Mouse (Mus musculus) MEL (cell line): ENCODE data around the gene 6430628N08Rik. TPM values are rescaled to one million over a fixed set of nuclear protein-coding genes. Genes with fewer than 3 reads are reported as not detected.

Experiments
- DNase-seq: peaks from one replicate; pipeline ENCODE4 v3.0.0; 2011; ENCODE audit warnings: low read depth, low spot score
- H3K27ac ChIP-seq: 2 replicates; pipeline ENCODE4 v1.5.1; 2012; ENCODE audit warnings: low read depth, mild to moderate bottlenecking, control low read depth, low read length, moderate library complexity; ENCODE audit not compliant: control insufficient read depth
- H3K27me3 ChIP-seq, 2 experiments: fragments of 150-350 bp in 1 of 2; sonication (generic) in 1 of 2; 2 replicates each; pipeline ENCODE4 v1.6.1; 2012; ENCODE audit warnings: low read length in 2 of 2, mild to moderate bottlenecking in 2 of 2, improper control_type of control experiment in 1 of 2, moderate library complexity in 1 of 2; ENCODE audit not compliant: insufficient read depth in 2 of 2, control insufficient read depth in 1 of 2
- H3K36me3 ChIP-seq, 2 experiments: 2 replicates each; pipeline ENCODE4 v1.6.1; 2012 to 2014; ENCODE audit warnings: low read length in 2 of 2, improper control_type of control experiment in 1 of 2, inconsistent platforms in 1 of 2, mild to moderate bottlenecking in 1 of 2; ENCODE audit not compliant: insufficient read depth in 2 of 2, control insufficient read depth in 1 of 2
- H3K4me1 ChIP-seq, 2 experiments: fragments of 150-350 bp in 1 of 2; sonication (generic) in 1 of 2; 2 replicates each; pipeline ENCODE4 v1.6.1; 2012; ENCODE audit warnings: low read length in 2 of 2, improper control_type of control experiment in 1 of 2, mild to moderate bottlenecking in 1 of 2; ENCODE audit not compliant: insufficient read depth in 2 of 2, control insufficient read depth in 1 of 2
- H3K4me3 ChIP-seq, 2 experiments: fragments of 150-350 bp in 1 of 2; sonication (generic) in 1 of 2; 2 replicates each; pipeline ENCODE4 v1.5.1; 2012; ENCODE audit warnings: low read depth in 2 of 2, low read length in 2 of 2, mild to moderate bottlenecking in 2 of 2, moderate library complexity in 2 of 2, control low read depth in 1 of 2, improper control_type of control experiment in 1 of 2; ENCODE audit not compliant: control insufficient read depth in 1 of 2, insufficient read depth in 1 of 2
- H3K79me2 ChIP-seq: 2 replicates; pipeline ENCODE4 v1.6.1; 2012; ENCODE audit warnings: mild to moderate bottlenecking, low read length, moderate library complexity; ENCODE audit not compliant: control insufficient read depth, poor library complexity, insufficient read depth
- H3K9ac ChIP-seq: 2 replicates; pipeline ENCODE4 v1.6.1; 2012; ENCODE audit warnings: low read depth, mild to moderate bottlenecking, control low read depth, low read length, moderate library complexity; ENCODE audit not compliant: control insufficient read depth, poor library complexity, severe bottlenecking
- H3K9me3 ChIP-seq: fragments of 150-350 bp; sonication (generic); replicated peaks from 2 replicates; pipeline ENCODE4 v1.6.1; 2012; ENCODE audit warnings: mild to moderate bottlenecking, low read length, improper control_type of control experiment, moderate library complexity; ENCODE audit not compliant: insufficient read depth
- BHLHE40 ChIP-seq: IDR thresholded peaks from 2 replicates; pipeline ENCODE4 v1.6.1; 2012; ENCODE audit warnings: low read depth, mild to moderate bottlenecking, inconsistent platforms, low read length, improper control_type of control experiment, borderline replicate concordance
- CTCF ChIP-seq, 3 experiments: IDR thresholded peaks in 2 of 3; conservative IDR thresholded peaks in 1 of 3; 2 replicates each; pipeline ENCODE4 v1.5.1; 2011 to 2012; ENCODE audit warnings: low read length in 3 of 3, low read depth in 2 of 3, mild to moderate bottlenecking in 2 of 3, improper control_type of control experiment in 1 of 3, inconsistent platforms in 1 of 3, mixed read lengths in 1 of 3, moderate library complexity in 1 of 3; ENCODE audit not compliant: control insufficient read depth in 1 of 3, insufficient read depth in 1 of 3, poor library complexity in 1 of 3, severe bottlenecking in 1 of 3
- E2F4 ChIP-seq: IDR thresholded peaks from 2 replicates; pipeline ENCODE4 v1.6.1; 2011; ENCODE audit warnings: low read depth, low read length, improper control_type of control experiment, borderline replicate concordance
- EP300 ChIP-seq, 2 experiments: IDR thresholded peaks; 2 replicates each; pipeline ENCODE4 v1.6.1; 2011; ENCODE audit warnings: improper control_type of control experiment in 2 of 2, low read length in 2 of 2, low read depth in 1 of 2, mild to moderate bottlenecking in 1 of 2
- ETS1 ChIP-seq: IDR thresholded peaks from 2 replicates; pipeline ENCODE4 v1.6.1; 2012; ENCODE audit warnings: low read depth, mild to moderate bottlenecking, inconsistent platforms, low read length, improper control_type of control experiment, moderate library complexity
- MAFK ChIP-seq: IDR thresholded peaks from 2 replicates; pipeline ENCODE4 v1.6.1; 2011; ENCODE audit warnings: low read depth, mild to moderate bottlenecking, low read length, improper control_type of control experiment, borderline replicate concordance
- MAX ChIP-seq: IDR thresholded peaks from 2 replicates; pipeline ENCODE4 v1.6.1; 2011; ENCODE audit warnings: low read length, improper control_type of control experiment
- MYC ChIP-seq: IDR thresholded peaks from 2 replicates; pipeline ENCODE4 v1.6.1; 2011; ENCODE audit warnings: low read depth, mild to moderate bottlenecking, low read length, improper control_type of control experiment, moderate library complexity
- NELFE ChIP-seq: IDR thresholded peaks from 2 replicates; pipeline ENCODE4 v1.6.1; 2011; ENCODE audit warnings: low read depth, low read length, improper control_type of control experiment
- POLR2AphosphoS5 ChIP-seq: IDR thresholded peaks from 2 replicates; pipeline ENCODE4 v1.6.1; 2012; ENCODE audit warnings: low read depth, borderline replicate concordance, mild to moderate bottlenecking, inconsistent platforms, low read length, moderate library complexity, mixed read lengths
- RAD21 ChIP-seq: IDR thresholded peaks from 2 replicates; pipeline ENCODE4 v1.6.1; 2011; ENCODE audit warnings: mild to moderate bottlenecking, low read depth, low read length, improper control_type of control experiment
- RCOR1 ChIP-seq: IDR thresholded peaks from 2 replicates; pipeline ENCODE4 v1.6.1; 2012; ENCODE audit warnings: low read depth, mild to moderate bottlenecking, inconsistent platforms, low read length, improper control_type of control experiment
- TCF12 ChIP-seq: IDR thresholded peaks from 2 replicates; pipeline ENCODE4 v1.6.1; 2014; ENCODE audit warnings: low read depth, mild to moderate bottlenecking, inconsistent platforms, low read length, improper control_type of control experiment, moderate library complexity
- USF1 ChIP-seq: IDR thresholded peaks from 2 replicates; pipeline ENCODE4 v1.6.1; 2014; ENCODE audit warnings: low read depth, mild to moderate bottlenecking, inconsistent platforms, low read length, improper control_type of control experiment, moderate library complexity
- USF2 ChIP-seq, 2 experiments: IDR thresholded peaks; 2 replicates each; pipeline ENCODE4 v1.6.1; 2011 to 2012; ENCODE audit warnings: improper control_type of control experiment in 2 of 2, low read length in 2 of 2, borderline replicate concordance in 1 of 2, inconsistent platforms in 1 of 2, low read depth in 1 of 2, mild to moderate bottlenecking in 1 of 2; ENCODE audit not compliant: insufficient read depth in 1 of 2
- ZKSCAN1 ChIP-seq: IDR thresholded peaks from 2 replicates; pipeline ENCODE4 v1.6.1; 2012; ENCODE audit warnings: low read depth, mild to moderate bottlenecking, inconsistent platforms, low read length, improper control_type of control experiment, moderate library complexity
- ZNF384 ChIP-seq: IDR thresholded peaks from 2 replicates; pipeline ENCODE4 v1.6.1; 2012; ENCODE audit warnings: low read depth, mild to moderate bottlenecking, inconsistent platforms, low read length, improper control_type of control experiment
- polyA plus RNA-seq, 2 experiments: library from polyadenylated mRNA; stranded (reverse) in 1 of 2; unstranded in 1 of 2; fragments of >175 nt in 1 of 2; fragments of >200 nt in 1 of 2; gene quantifications; 2 replicates each; pipeline versions ENCODE4 v1.2.1 to v1.2.4; 2012; ENCODE audit warnings: low replicate concordance in 2 of 2, low read depth in 1 of 2; ENCODE audit not compliant: insufficient read length in 2 of 2, insufficient read depth in 1 of 2, missing spikeins in 1 of 2
- total RNA-seq: library from RNA; depleted of rRNA; stranded (reverse); fragments of 300-350 nt; gene quantifications from 2 replicates; pipeline ENCODE4 v1.2.3, GENCODE M21; 2012

The 6430628N08Rik gene
- total and polyA plus RNA-seq, 3 experiments: not detected

GRCm38 (mm10) chr4:115936646-115937045 is 46.2 kb downstream of the 6430628N08Rik start:
- TF ChIP-seq POLR2AphosphoS5: no peak
- no peak for TF ChIP-seq RCOR1
- no peak for TF ChIP-seq ZKSCAN1
- TF ChIP-seq TCF12: no peak
- TF ChIP-seq ETS1: no peak
- no peak for TF ChIP-seq BHLHE40
- no peak for TF ChIP-seq USF1
- TF ChIP-seq MAX: no peak
- TF ChIP-seq MYC: no peak
- TF ChIP-seq NELFE: no peak
- no peak for TF ChIP-seq CTCF (IDR thresholded peaks at IDR 0.05 in 2 of 3, conservative IDR thresholded peaks at IDR 0.05 in 1 of 3; ENCODE audit: control insufficient read depth in 1 of 3, insufficient read depth in 1 of 3, low read depth in 2 of 3, low read length in 3 of 3, poor library complexity in 1 of 3, severe bottlenecking in 1 of 3)
- TF ChIP-seq MAFK: no peak
- no peak for TF ChIP-seq EP300 (IDR thresholded peaks at IDR 0.05; ENCODE audit: low read depth in 1 of 2, low read length in 2 of 2)
- TF ChIP-seq RAD21: no peak
- TF ChIP-seq USF2 (IDR thresholded peaks at IDR 0.05; ENCODE audit: borderline replicate concordance in 1 of 2, insufficient read depth in 1 of 2, low read depth in 1 of 2, low read length in 2 of 2): no peak
- TF ChIP-seq, all 39 proteins: peak for 0
- Histone ChIP-seq H3K36me3 (no peaks in the 10 kb centered on the region), H3K9me3 (no peaks in the 10 kb centered on the region), H3K4me3 (no peak overlapping the region), H3K27ac (no peak overlapping the region), H3K4me1 (no peaks in the 10 kb centered on the region), H3K27me3 (peaks cover 0 to 2% of the 10 kb centered on the region in 2 experiments; a peak in 1 of 4 replicates), H3K9ac (no peak overlapping the region), H3K79me2 (no peaks in the 10 kb centered on the region)
- DNase-seq: no peak

GRCm38 (mm10) chr4:115937061-115937976 is 46.9 kb downstream of the 6430628N08Rik start:
- no peak overlapping the region for H3K9ac ChIP-seq
- peaks cover 0 to 2% of the 10 kb centered on the region in 2 experiments; a peak in 1 of 4 replicates for H3K27me3 ChIP-seq
- H3K36me3 ChIP-seq: no peaks in the 10 kb centered on the region
- no peaks in the 10 kb centered on the region for H3K4me1 ChIP-seq
- TF ChIP-seq E2F4: no peak
- TF ChIP-seq ZNF384: no peak
- no peak for TF ChIP-seq NELFE
- H3K9me3 ChIP-seq: no peaks in the 10 kb centered on the region
- DNase-seq: no peak
- H3K4me3 ChIP-seq: no peak overlapping the region
- H3K79me2 ChIP-seq: no peaks in the 10 kb centered on the region
- no peak overlapping the region for H3K27ac ChIP-seq
